Mouse (Mus musculus) forebrain, embryonic 10.5 days (tissue): Measurements from ENCODE around the gene Pkdrej. TPM values are rescaled to one million over a fixed set of nuclear protein-coding genes. Genes with fewer than 3 reads are reported as not detected.

Experiments
- DNase-seq: peaks from one replicate; pipeline ENCODE4 v3.0.0-alpha.2; 2017; ENCODE audit warnings: low spot score; ENCODE audit errors: extremely low spot score
- H3K27ac ChIP-seq: fragments of 300-500 bp; sonication (generic); 2 replicates; pipeline ENCODE4 v1.5.1; 2016; ENCODE audit warnings: mild to moderate bottlenecking
- H3K27me3 ChIP-seq: fragments of 300-500 bp; sonication (generic); 2 replicates; pipeline ENCODE4 v1.6.1; 2016; ENCODE audit warnings: mild to moderate bottlenecking; ENCODE audit not compliant: poor library complexity, severe bottlenecking
- H3K36me3 ChIP-seq: fragments of 300-500 bp; sonication (generic); replicated peaks from 2 replicates; pipeline ENCODE4 v1.6.1; 2016; ENCODE audit warnings: mild to moderate bottlenecking, moderate library complexity
- H3K4me1 ChIP-seq: fragments of 300-500 bp; sonication (generic); 2 replicates; pipeline ENCODE4 v1.6.1; 2016
- H3K4me3 ChIP-seq: fragments of 300-500 bp; sonication (generic); 2 replicates; pipeline ENCODE4 v1.5.1; 2016; ENCODE audit warnings: mild to moderate bottlenecking, moderate library complexity
- H3K9me3 ChIP-seq: fragments of 300-500 bp; sonication (generic); 2 replicates; pipeline ENCODE4 v1.6.1; 2016; ENCODE audit warnings: mild to moderate bottlenecking, moderate library complexity
- WGBS: fragments of 180-500 bp; shearing (Covaris S2); methylation state at CpG from one replicate; pipeline ENCODE4 v1.1.7; 2016; 5-methylcytosine and 5-hydroxymethylcytosine counted together
- polyA plus RNA-seq: library from polyadenylated mRNA; unstranded; fragments of >200 nt; fragmentation: Nextera tagmentation; extraction: Ambion mirVana; gene quantifications from 2 replicates; pipeline ENCODE4 v1.2.1, GENCODE M21; 2016

Gene Pkdrej
- polyA plus RNA-seq, 1 experiment from 2014 or later = 0.04 TPM

GRCm38 (mm10) chr15:85776771-85777170, 44.8 kb downstream of the Pkdrej start:
- no peaks in the 10 kb centered on the region for H3K4me1 ChIP-seq
- no peaks in the 10 kb centered on the region for H3K27me3 ChIP-seq
- no peak overlapping the region for H3K4me3 ChIP-seq
- WGBS = 79% methylated on average over 5 of the region's 5 CpGs
- no peaks in the 10 kb centered on the region for H3K9me3 ChIP-seq
- no peaks in the 10 kb centered on the region for H3K36me3 ChIP-seq
- no peak overlapping the region for H3K27ac ChIP-seq
- no peak for DNase-seq

- H3K27me3 ChIP-seq = no peaks in the 10 kb centered on the region
- DNase-seq = no peak
- H3K4me3 ChIP-seq = no peak overlapping the region
- 84% methylated on average over 2 of the region's 2 CpGs for WGBS
- no peaks in the 10 kb centered on the region for H3K9me3 ChIP-seq
- no peaks in the 10 kb centered on the region for H3K36me3 ChIP-seq
- H3K4me1 ChIP-seq = no peaks in the 10 kb centered on the region
- no peak overlapping the region for H3K27ac ChIP-seq
Measured at GRCm38 (mm10) chr15:85776241-85776640, 45.3 kb downstream of the Pkdrej start.

- no peak overlapping the region for H3K27ac ChIP-seq
- no peaks in the 10 kb centered on the region for H3K9me3 ChIP-seq
- no peak for DNase-seq
- no peak overlapping the region for H3K4me3 ChIP-seq
- no peaks in the 10 kb centered on the region for H3K4me1 ChIP-seq
- no peaks in the 10 kb centered on the region for H3K27me3 ChIP-seq
- H3K36me3 ChIP-seq = no peaks in the 10 kb centered on the region
- WGBS = 92% methylated on average over 7 of the region's 7 CpGs
Measured at GRCm38 (mm10) chr15:85775001-85775400, 46.5 kb downstream of the Pkdrej start.

- no peaks in the 10 kb centered on the region for H3K4me1 ChIP-seq
- 89% methylated on average over 9 of the region's 9 CpGs for whole genome bisulfite sequencing
- no peak for DNase-seq
Measured at GRCm38 (mm10) chr15:85774419-85774818, 47.1 kb downstream of the Pkdrej start.

GRCm38 (mm10) chr15:85772146-85772740, 49.3 kb downstream of the Pkdrej start:
- Histone ChIP-seq H3K27me3 (no peaks in the 10 kb centered on the region), H3K27ac (no peak overlapping the region), H3K36me3 (no peaks in the 10 kb centered on the region), H3K4me3 (no peak overlapping the region), H3K9me3 (no peaks in the 10 kb centered on the region), H3K4me1 (no peaks in the 10 kb centered on the region)
- no peak for DNase-seq
- WGBS = 76% methylated on average over 11 of the region's 11 CpGs

More at GRCm38 (mm10) chr15:85774419-85774818, 47.1 kb downstream of the Pkdrej start:
- Histone ChIP-seq H3K27ac (no peak overlapping the region), H3K4me3 (no peak overlapping the region), H3K36me3 (no peaks in the 10 kb centered on the region), H3K27me3 (no peaks in the 10 kb centered on the region), H3K9me3 (no peaks in the 10 kb centered on the region)

- WGBS = 88% methylated on average over 17 of the region's 17 CpGs
- H3K4me1 ChIP-seq = no peaks in the 10 kb centered on the region
- no peaks in the 10 kb centered on the region for H3K36me3 ChIP-seq
- no peak overlapping the region for H3K27ac ChIP-seq
- no peaks in the 10 kb centered on the region for H3K9me3 ChIP-seq
- no peak overlapping the region for H3K4me3 ChIP-seq
- no peak for DNase-seq
- no peaks in the 10 kb centered on the region for H3K27me3 ChIP-seq
Measured at GRCm38 (mm10) chr15:85771306-85772121, 50.0 kb downstream of the Pkdrej start.

GRCm38 (mm10) chr15:85768991-85769390, 52.5 kb downstream of the Pkdrej start:
- Histone ChIP-seq H3K9me3 (no peaks in the 10 kb centered on the region), H3K4me1 (no peaks in the 10 kb centered on the region), H3K36me3 (no peaks in the 10 kb centered on the region), H3K27ac (no peak overlapping the region), H3K27me3 (no peaks in the 10 kb centered on the region), H3K4me3 (no peak overlapping the region)
- no peak for DNase-seq
- WGBS = 93% methylated on average over 8 of the region's 8 CpGs

- Histone ChIP-seq H3K4me3 (no peak overlapping the region), H3K9me3 (no peaks in the 10 kb centered on the region), H3K36me3 (no peaks in the 10 kb centered on the region), H3K4me1 (no peaks in the 10 kb centered on the region), H3K27ac (no peak overlapping the region), H3K27me3 (no peaks in the 10 kb centered on the region)
- DNase-seq = no peak
- WGBS = 93% methylated on average over 5 of the region's 5 CpGs
Measured at GRCm38 (mm10) chr15:85766677-85767076, 54.9 kb downstream of the Pkdrej start.

GRCm38 (mm10) chr15:85765022-85765421, 56.5 kb downstream of the Pkdrej start:
- H3K36me3 ChIP-seq = no peaks in the 10 kb centered on the region
- no peak for DNase-seq
- no peaks in the 10 kb centered on the region for H3K9me3 ChIP-seq
- no peak overlapping the region for H3K27ac ChIP-seq
- no peaks in the 10 kb centered on the region for H3K4me1 ChIP-seq
- no peak overlapping the region for H3K4me3 ChIP-seq
- H3K27me3 ChIP-seq = no peaks in the 10 kb centered on the region
- WGBS = 41% methylated on average over 3 of the region's 3 CpGs

Other genes starting within 250 kb of the Pkdrej start
- gene Wnt7b, start 239.3 kb downstream of the Pkdrej start, polyA plus RNA-seq = 126 and 134 TPM in 2 replicates
- 0.11 and 0.20 TPM in 2 replicates for gene Ppara, start 86.8 kb downstream of the Pkdrej start, polyA plus RNA-seq
- 29.7 and 30.7 TPM in 2 replicates for gene Cdpf1, start 10.0 kb downstream of the Pkdrej start, polyA plus RNA-seq
- gene Ttc38, start 10.6 kb upstream of the Pkdrej start, polyA plus RNA-seq = 2.2 and 3.1 TPM in 2 replicates
- gene Gtse1, start 38.0 kb upstream of the Pkdrej start, polyA plus RNA-seq = 62.7 and 63.1 TPM in 2 replicates
- 39.6 and 39.7 TPM in 2 replicates for gene Trmu, start 57.6 kb upstream of the Pkdrej start, polyA plus RNA-seq
- gene Celsr1, start 212.0 kb upstream of the Pkdrej start, polyA plus RNA-seq = 2.4 and 2.6 TPM in 2 replicates
- 13.9 and 16.2 TPM in 2 replicates for gene Gramd4, start 236.0 kb upstream of the Pkdrej start, polyA plus RNA-seq